Mouse (Mus musculus) hematopoietic stem cell, adult 5-6 weeks (primary cell): Measurements from ENCODE around the gene Mctp2. TPM values are rescaled to one million over a fixed set of nuclear protein-coding genes. Genes with fewer than 3 reads are reported as not detected.

Source experiments
- ATAC-seq, 2 experiments: fragments of 125-278 bp in 1 of 2; replicated peaks in 1 of 2; 2 replicates each; pipeline ENCODE4 v1.8.0; 2016 to 2017; ENCODE audit warnings: inconsistent platforms in 2 of 2, mild to moderate bottlenecking in 2 of 2, moderate number of reproducible peaks in 2 of 2, low read depth in 1 of 2, moderate TSS enrichment in 1 of 2; ENCODE audit not compliant: low FRiP score in 2 of 2, poor library complexity in 2 of 2, severe bottlenecking in 2 of 2, insufficient read depth in 1 of 2, low TSS enrichment in 1 of 2
- total RNA-seq: library from RNA; stranded (forward); fragments of 172-1452, 232-1000 nt; gene quantifications from 2 replicates; pipeline ENCODE4 v1.2.3, GENCODE M21; 2017

Gene Mctp2
- total RNA-seq: 14.5 and 22.6 TPM in 2 replicates

- peak; percentile 90 for ATAC-seq
Observed at GRCm38 (mm10) chr7:72306382-72306841, at the start of gene Mctp2. Gene Mctp2, minus strand, starts transcription at chr7:72306608.

- no peak for ATAC-seq
Observed at GRCm38 (mm10) chr7:72345901-72346300, 39.5 kb upstream of the Mctp2 start.

- no peak for ATAC-seq
Observed at GRCm38 (mm10) chr7:72343751-72344150, 37.3 kb upstream of the Mctp2 start.

- peak in 1 of 2 experiments; percentile 29; a peak in 1 of 4 replicates for ATAC-seq
Observed at GRCm38 (mm10) chr7:72342822-72343221, 36.4 kb upstream of the Mctp2 start.

GRCm38 (mm10) chr7:72325961-72326360 is 19.6 kb upstream of the Mctp2 start:
- ATAC-seq: no peak

GRCm38 (mm10) chr7:72320906-72321305 is 14.5 kb upstream of the Mctp2 start:
- ATAC-seq: no peak

GRCm38 (mm10) chr7:72320441-72320840 is 14.0 kb upstream of the Mctp2 start:
- ATAC-seq: no peak

GRCm38 (mm10) chr7:72314395-72315060 is 8.1 kb upstream of the Mctp2 start:
- ATAC-seq: peak; percentile 60 to 71

GRCm38 (mm10) chr7:72313908-72314307 is 7.5 kb upstream of the Mctp2 start:
- ATAC-seq: no peak

GRCm38 (mm10) chr7:72311582-72311981 is 5.2 kb upstream of the Mctp2 start:
- ATAC-seq: no peak

- ATAC-seq: peak; percentile 56 to 57
Observed at GRCm38 (mm10) chr7:72308078-72308477, 1.7 kb upstream of the Mctp2 start.

GRCm38 (mm10) chr7:72306847-72307246 is 439 bp upstream of the Mctp2 start:
- ATAC-seq: no peak

GRCm38 (mm10) chr7:72305971-72306370 is 437 bp downstream of the Mctp2 start:
- ATAC-seq: no peak; a peak in 1 of 4 replicates

- no peak for ATAC-seq
Observed at GRCm38 (mm10) chr7:72301667-72302066, 4.7 kb downstream of the Mctp2 start.

- ATAC-seq: peak; percentile 95 to 96
Observed at GRCm38 (mm10) chr7:72299726-72300125, 6.7 kb downstream of the Mctp2 start.

- no peak for ATAC-seq
Observed at GRCm38 (mm10) chr7:72297013-72297412, 9.4 kb downstream of the Mctp2 start.

GRCm38 (mm10) chr7:72296171-72296570 is 10.2 kb downstream of the Mctp2 start:
- no peak for ATAC-seq

- ATAC-seq: no peak
Observed at GRCm38 (mm10) chr7:72294886-72295285, 11.5 kb downstream of the Mctp2 start.
